Mouse (Mus musculus): ENCODE data around the gene Gm8922. TPM values are rescaled to one million over a fixed set of nuclear protein-coding genes. Genes with fewer than 3 reads are reported as not detected.
"Not testable (repeated sequence)": the region's sequence is repeated elsewhere in the genome, so short reads cannot be mapped to it uniquely, and the experiment has no call there.

Gene Gm8922
- polyA plus RNA-seq (2016; fragmentation: Nextera tagmentation; extraction: Ambion mirVana) = not detected in 2 replicates

DNA sequence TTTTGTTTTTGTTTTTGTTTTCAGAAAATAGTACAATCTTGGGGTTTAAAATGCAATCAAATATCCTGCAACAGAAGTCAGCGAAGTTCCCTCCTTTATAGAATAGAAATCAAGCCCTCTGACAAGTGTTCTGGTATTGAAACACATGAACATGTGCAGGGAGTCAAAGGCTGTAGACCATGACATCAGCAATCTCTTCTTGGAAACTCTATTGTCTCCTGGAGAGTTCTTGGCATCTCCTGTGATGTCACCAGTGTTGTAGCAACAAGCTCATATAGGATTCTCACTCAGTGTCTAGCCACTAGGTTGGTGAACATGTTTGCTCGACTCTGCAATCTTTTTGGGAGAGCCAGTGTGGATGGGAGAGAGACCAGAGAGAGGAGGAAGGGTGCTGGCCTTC, at the start of gene Gm8922:
Gene Gm8922 (plus strand): TSS at position 301 of the 400 bp plus-strand sequence.
- not testable (repeated sequence) for H3K9me3 ChIP-seq; H3K4me3 ChIP-seq; DNase-seq (ENCODE audit: low spot score); H3K36me3 ChIP-seq; H3K4me1 ChIP-seq (replicated peaks); H3K27ac ChIP-seq; H3K27me3 ChIP-seq (ENCODE audit: insufficient read depth, poor library complexity, severe bottlenecking)
- WGBS = no CpG with 5 or more reads among the region's 2 CpGs

Other genes with a start within 250 kb of the Gm8922 start
- gene Gm8906, start 179.3 kb upstream of the Gm8922 start, polyA plus RNA-seq (2016; fragmentation: Nextera tagmentation; extraction: Ambion mirVana) = not detected in 2 replicates
- not detected in 2 replicates for gene Gm6460, start 87.0 kb upstream of the Gm8922 start, polyA plus RNA-seq (2016; fragmentation: Nextera tagmentation; extraction: Ambion mirVana)
- not detected in 2 replicates for gene Gm8926, start 88.6 kb downstream of the Gm8922 start, polyA plus RNA-seq (2016; fragmentation: Nextera tagmentation; extraction: Ambion mirVana)
- gene Gm6465, start 163.6 kb downstream of the Gm8922 start, polyA plus RNA-seq (2016; fragmentation: Nextera tagmentation; extraction: Ambion mirVana) = not detected in 2 replicates
- not detected in 2 replicates for gene 4933402N22Rik, start 236.1 kb downstream of the Gm8922 start, polyA plus RNA-seq (2016; fragmentation: Nextera tagmentation; extraction: Ambion mirVana)

Measured in hindbrain, embryonic 10.5 days (tissue).